Mouse (Mus musculus) thymus, adult 2 months (tissue): Measurements from ENCODE around the gene Myh3. TPM values are rescaled to one million over a fixed set of nuclear protein-coding genes. Genes with fewer than 3 reads are reported as not detected.

Experiments used
- DNase-seq: peaks from one replicate; pipeline ENCODE4 v3.0.0; 2021
- H3K27ac ChIP-seq: fragments of 200-500 bp; 2 replicates; pipeline ENCODE4 v1.5.1; 2012; ENCODE audit warnings: low read length, control low read depth; ENCODE audit not compliant: control insufficient read depth, insufficient read depth
- H3K27me3 ChIP-seq: fragments of 200-500 bp; 2 replicates; pipeline ENCODE4 v1.6.1; 2012; ENCODE audit warnings: mild to moderate bottlenecking, low read length, moderate library complexity, mixed read lengths; ENCODE audit not compliant: control insufficient read depth, insufficient read depth
- H3K36me3 ChIP-seq: fragments of 200-500 bp; 2 replicates; pipeline ENCODE4 v1.6.1; 2012; ENCODE audit warnings: mild to moderate bottlenecking, low read length, moderate library complexity; ENCODE audit not compliant: control insufficient read depth, insufficient read depth
- H3K4me1 ChIP-seq: fragments of 200-500 bp; replicated peaks from 2 replicates; pipeline ENCODE4 v1.6.1; 2012; ENCODE audit warnings: low read length; ENCODE audit not compliant: control insufficient read depth, insufficient read depth
- H3K4me3 ChIP-seq: fragments of 200-500 bp; 2 replicates; pipeline ENCODE4 v1.5.1; 2012; ENCODE audit warnings: mild to moderate bottlenecking, low read length, control low read depth, moderate library complexity; ENCODE audit not compliant: control insufficient read depth, insufficient read depth
- CTCF ChIP-seq: fragments of 200-500 bp; IDR thresholded peaks from 2 replicates; pipeline ENCODE4 v1.5.1; 2012; ENCODE audit warnings: mild to moderate bottlenecking, control low read depth, low read length, moderate library complexity, borderline replicate concordance; ENCODE audit not compliant: control insufficient read depth, poor library complexity, insufficient read depth; ENCODE audit errors: extremely low read depth
- POLR2A ChIP-seq: fragments of 200-500 bp; IDR thresholded peaks from 2 replicates; pipeline ENCODE4 v1.6.1; 2012; ENCODE audit warnings: mild to moderate bottlenecking, low read length, control low read depth, moderate library complexity; ENCODE audit not compliant: control insufficient read depth, poor library complexity, insufficient read depth; ENCODE audit errors: extremely low read depth
- WGBS: fragments of 180-500 bp; shearing (Covaris S2); methylation state at CpG from one replicate; pipeline ENCODE4 v1.1.7; 2018; 5-methylcytosine and 5-hydroxymethylcytosine counted together
- polyA plus RNA-seq: library from polyadenylated mRNA; depleted of rRNA; stranded (reverse); fragments of >200 nt; gene quantifications from 2 replicates; pipeline ENCODE4 v1.2.3, GENCODE M21; 2012

The Myh3 gene
- polyA plus RNA-seq, 1 experiment = 0.18 TPM

- H3K36me3 ChIP-seq = no peaks in the 10 kb centered on the region
- WGBS = 65% methylated on average over 6 of the region's 6 CpGs
- no peak for DNase-seq
- H3K4me3 ChIP-seq = no peak overlapping the region
- TF ChIP-seq POLR2A = no peak
- TF ChIP-seq CTCF = no peak
- H3K4me1 ChIP-seq = no peaks in the 10 kb centered on the region
- no peak overlapping the region for H3K27ac ChIP-seq
- no peaks in the 10 kb centered on the region for H3K27me3 ChIP-seq
Observed at GRCm38 (mm10) chr11:67144559-67145265, 66.6 kb downstream of the Myh3 start.

GRCm38 (mm10) chr11:67145482-67146408, 67.6 kb downstream of the Myh3 start:
- TF ChIP-seq POLR2A (no peak), CTCF (no peak)
- 87% methylated on average over 5 of the region's 5 CpGs for WGBS
- no peak for DNase-seq
- Histone ChIP-seq H3K27me3 (no peaks in the 10 kb centered on the region), H3K4me1 (no peaks in the 10 kb centered on the region), H3K36me3 (no peaks in the 10 kb centered on the region), H3K27ac (no peak overlapping the region), H3K4me3 (no peak overlapping the region)

- WGBS = 80% methylated on average over 4 of the region's 4 CpGs
- TF ChIP-seq CTCF = no peak
Observed at GRCm38 (mm10) chr11:67146409-67147282, 68.5 kb downstream of the Myh3 start.

GRCm38 (mm10) chr11:67147283-67147921, 69.3 kb downstream of the Myh3 start:
- H3K27me3 ChIP-seq = no peaks in the 10 kb centered on the region
- H3K4me1 ChIP-seq = no peaks in the 10 kb centered on the region
- H3K27ac ChIP-seq = no peak overlapping the region
- DNase-seq = no peak
- TF ChIP-seq CTCF (no peak), POLR2A (no peak)
- H3K4me3 ChIP-seq = no peak overlapping the region
- WGBS = 92% methylated on average over 12 of the region's 12 CpGs
- H3K36me3 ChIP-seq = no peaks in the 10 kb centered on the region

More at GRCm38 (mm10) chr11:67146409-67147282, 68.5 kb downstream of the Myh3 start:
- no peak overlapping the region for H3K4me3 ChIP-seq
- H3K4me1 ChIP-seq = no peaks in the 10 kb centered on the region
- no peaks in the 10 kb centered on the region for H3K27me3 ChIP-seq
- no peak overlapping the region for H3K27ac ChIP-seq
- DNase-seq = no peak
- no peaks in the 10 kb centered on the region for H3K36me3 ChIP-seq

GRCm38 (mm10) chr11:67148286-67149012, 70.3 kb downstream of the Myh3 start:
- Histone ChIP-seq H3K4me1 (no peaks in the 10 kb centered on the region), H3K27me3 (no peaks in the 10 kb centered on the region), H3K27ac (no peak overlapping the region), H3K4me3 (no peak overlapping the region), H3K36me3 (no peaks in the 10 kb centered on the region)
- 85% methylated on average over 4 of the region's 4 CpGs for WGBS
- no peak for DNase-seq
- TF ChIP-seq POLR2A (no peak), CTCF (no peak)

- no peaks in the 10 kb centered on the region for H3K36me3 ChIP-seq
- WGBS = 90% methylated on average over 2 of the region's 2 CpGs
- no peak for DNase-seq
- no peak overlapping the region for H3K27ac ChIP-seq
- no peak for TF ChIP-seq CTCF
- TF ChIP-seq POLR2A = no peak
- H3K4me3 ChIP-seq = no peak overlapping the region
- no peaks in the 10 kb centered on the region for H3K27me3 ChIP-seq
- no peaks in the 10 kb centered on the region for H3K4me1 ChIP-seq
Observed at GRCm38 (mm10) chr11:67150237-67150636, 72.1 kb downstream of the Myh3 start.
